Mouse (Mus musculus) liver, embryonic 16.5 days (tissue): ENCODE data around the gene Zfp536. TPM values are rescaled to one million over a fixed set of nuclear protein-coding genes. Genes with fewer than 3 reads are reported as not detected.

Experiments used
- ATAC-seq: fragments of 200-750 bp; cut with Nextera tagmentation; 2 replicates; pipeline ENCODE4 v1.8.0; 2017; ENCODE audit warnings: low read depth, mild to moderate bottlenecking, moderate number of reproducible peaks, moderate library complexity
- H3K27ac ChIP-seq: fragments of 300-500 bp; sonication (generic); 2 replicates; pipeline ENCODE4 v1.5.1; 2014; ENCODE audit warnings: mild to moderate bottlenecking, low read length
- H3K27me3 ChIP-seq: fragments of 300-500 bp; sonication (generic); 2 replicates; pipeline ENCODE4 v1.6.1; 2014; ENCODE audit warnings: low read depth, low read length, mixed read lengths; ENCODE audit not compliant: control insufficient read depth, insufficient read depth
- H3K36me3 ChIP-seq: fragments of 300-500 bp; sonication (generic); 2 replicates; pipeline ENCODE4 v1.6.1; 2014; ENCODE audit warnings: mild to moderate bottlenecking; ENCODE audit not compliant: control insufficient read depth, insufficient read depth
- H3K4me1 ChIP-seq: fragments of 300-500 bp; sonication (generic); 2 replicates; pipeline ENCODE4 v1.6.1; 2014; ENCODE audit warnings: low read depth, low read length, mixed read lengths; ENCODE audit not compliant: control insufficient read depth
- H3K4me2 ChIP-seq: fragments of 300-500 bp; sonication (generic); 2 replicates; pipeline ENCODE4 v1.6.1; 2014; ENCODE audit warnings: low read depth, low read length, mixed read lengths
- H3K4me3 ChIP-seq: fragments of 300-500 bp; sonication (generic); 2 replicates; pipeline ENCODE4 v1.5.1; 2014; ENCODE audit warnings: low read depth, mild to moderate bottlenecking, low read length
- H3K9ac ChIP-seq: fragments of 300-500 bp; sonication (generic); 2 replicates; pipeline ENCODE4 v1.6.1; 2014; ENCODE audit warnings: low read depth, low read length
- H3K9me3 ChIP-seq: fragments of 300-500 bp; sonication (generic); replicated peaks from 2 replicates; pipeline ENCODE4 v1.6.1; 2016; ENCODE audit warnings: low read length; ENCODE audit not compliant: control insufficient read depth
- WGBS: fragments of 180-500 bp; shearing (Covaris S2); extraction: QIAGEN DNeasy Blood & Tissue Kit; methylation state at CpG from one replicate; pipeline ENCODE4 v1.1.7; 2014; ENCODE audit not compliant: insufficient replicate concordance; 5-methylcytosine and 5-hydroxymethylcytosine counted together
- polyA plus RNA-seq: library from polyadenylated mRNA; unstranded; fragments of >200 nt; fragmentation: Nextera tagmentation; extraction: Ambion mirVana; gene quantifications from 2 replicates; pipeline ENCODE4 v1.2.1, GENCODE M21; 2015

The Zfp536 gene
- polyA plus RNA-seq, 1 experiment from 2014 or later, result 0.14 TPM

GRCm38 (mm10) chr7:37471726-37472125, 301.7 kb downstream of the Zfp536 start:
- H3K4me1 ChIP-seq, result no peaks in the 10 kb centered on the region
- no peaks in the 10 kb centered on the region for H3K9me3 ChIP-seq
- no peak overlapping the region for H3K27ac ChIP-seq
- H3K4me3 ChIP-seq, result no peak overlapping the region
- 37% methylated on average over 8 of the region's 8 CpGs for WGBS
- no peak overlapping the region for H3K9ac ChIP-seq
- ATAC-seq, result no peak
- H3K36me3 ChIP-seq, result no peaks in the 10 kb centered on the region
- H3K27me3 ChIP-seq, result no peaks in the 10 kb centered on the region
- no peak overlapping the region for H3K4me2 ChIP-seq

GRCm38 (mm10) chr7:37466477-37467243, 306.8 kb downstream of the Zfp536 start:
- no peaks in the 10 kb centered on the region for H3K4me1 ChIP-seq
- H3K4me3 ChIP-seq, result no peak overlapping the region
- no peaks in the 10 kb centered on the region for H3K36me3 ChIP-seq
- H3K9me3 ChIP-seq, result no peaks in the 10 kb centered on the region
- H3K9ac ChIP-seq, result no peak overlapping the region
- H3K27me3 ChIP-seq, result no peaks in the 10 kb centered on the region
- WGBS, result 40% methylated on average over 9 of the region's 9 CpGs
- H3K27ac ChIP-seq, result no peak overlapping the region
- no peak overlapping the region for H3K4me2 ChIP-seq
- no peak for ATAC-seq

GRCm38 (mm10) chr7:37464186-37464721, 309.2 kb downstream of the Zfp536 start:
- WGBS, result 60% methylated on average over 7 of the region's 7 CpGs
- H3K36me3 ChIP-seq, result no peaks in the 10 kb centered on the region
- no peak overlapping the region for H3K4me2 ChIP-seq
- no peaks in the 10 kb centered on the region for H3K4me1 ChIP-seq
- no peak overlapping the region for H3K4me3 ChIP-seq
- H3K27ac ChIP-seq, result no peak overlapping the region
- H3K27me3 ChIP-seq, result no peaks in the 10 kb centered on the region
- no peak for ATAC-seq
- no peaks in the 10 kb centered on the region for H3K9me3 ChIP-seq
- H3K9ac ChIP-seq, result no peak overlapping the region

- WGBS, result 58% methylated on average over 3 of the region's 3 CpGs
- Histone ChIP-seq H3K27me3 (no peaks in the 10 kb centered on the region), H3K4me3 (no peak overlapping the region), H3K9ac (no peak overlapping the region), H3K36me3 (no peaks in the 10 kb centered on the region), H3K9me3 (no peaks in the 10 kb centered on the region), H3K4me1 (no peaks in the 10 kb centered on the region), H3K27ac (no peak overlapping the region), H3K4me2 (no peak overlapping the region)
- ATAC-seq, result no peak
These were observed 325.9 kb downstream of the Zfp536 start for GRCm38 (mm10) chr7:37447523-37447922.

GRCm38 (mm10) chr7:37439912-37440311, 333.5 kb downstream of the Zfp536 start:
- no peak for ATAC-seq
- no peak overlapping the region for H3K27ac ChIP-seq
- H3K36me3 ChIP-seq, result no peaks in the 10 kb centered on the region
- no peak overlapping the region for H3K4me2 ChIP-seq
- WGBS, result 60% methylated on average over 13 of the region's 13 CpGs
- H3K4me1 ChIP-seq, result no peaks in the 10 kb centered on the region
- no peaks in the 10 kb centered on the region for H3K9me3 ChIP-seq
- no peak overlapping the region for H3K4me3 ChIP-seq
- no peak overlapping the region for H3K9ac ChIP-seq
- H3K27me3 ChIP-seq, result no peaks in the 10 kb centered on the region

- ATAC-seq, result no peak
- WGBS, result 65% methylated on average over 16 of the region's 16 CpGs
- Histone ChIP-seq H3K4me3 (no peak overlapping the region), H3K9me3 (no peaks in the 10 kb centered on the region), H3K4me1 (no peaks in the 10 kb centered on the region), H3K27me3 (no peaks in the 10 kb centered on the region), H3K27ac (no peak overlapping the region), H3K9ac (no peak overlapping the region), H3K4me2 (no peak overlapping the region), H3K36me3 (no peaks in the 10 kb centered on the region)
These were observed 334.2 kb downstream of the Zfp536 start for GRCm38 (mm10) chr7:37439117-37439844.

- Histone ChIP-seq H3K4me3 (no peak overlapping the region), H3K4me1 (no peaks in the 10 kb centered on the region), H3K9me3 (no peaks in the 10 kb centered on the region), H3K27ac (no peak overlapping the region), H3K36me3 (no peaks in the 10 kb centered on the region), H3K27me3 (no peaks in the 10 kb centered on the region), H3K4me2 (no peak overlapping the region), H3K9ac (no peak overlapping the region)
- WGBS, result 27% methylated on average over 3 of the region's 3 CpGs
- no peak for ATAC-seq
These were observed 335.6 kb downstream of the Zfp536 start for GRCm38 (mm10) chr7:37437887-37438286.

- Histone ChIP-seq H3K27me3 (no peaks in the 10 kb centered on the region), H3K4me1 (no peaks in the 10 kb centered on the region), H3K27ac (no peak overlapping the region), H3K4me3 (no peak overlapping the region), H3K4me2 (no peak overlapping the region), H3K9me3 (no peaks in the 10 kb centered on the region), H3K9ac (no peak overlapping the region), H3K36me3 (no peaks in the 10 kb centered on the region)
- WGBS, result 33% methylated on average over 7 of the region's 7 CpGs
- ATAC-seq, result no peak
These were observed 340.3 kb downstream of the Zfp536 start for GRCm38 (mm10) chr7:37433156-37433555.

GRCm38 (mm10) chr7:37431471-37431870, 342.0 kb downstream of the Zfp536 start:
- no peak overlapping the region for H3K27ac ChIP-seq
- no peak overlapping the region for H3K4me2 ChIP-seq
- H3K9me3 ChIP-seq, result no peaks in the 10 kb centered on the region
- no peaks in the 10 kb centered on the region for H3K36me3 ChIP-seq
- H3K9ac ChIP-seq, result no peak overlapping the region
- ATAC-seq, result no peak
- no peaks in the 10 kb centered on the region for H3K27me3 ChIP-seq
- no peak overlapping the region for H3K4me3 ChIP-seq
- no peaks in the 10 kb centered on the region for H3K4me1 ChIP-seq
- 73% methylated on average over 10 of the region's 10 CpGs for WGBS
